Mouse (Mus musculus) forebrain, embryonic 15.5 days (tissue): ENCODE results near the gene Tekt3. TPM values are rescaled to one million over a fixed set of nuclear protein-coding genes. Genes with fewer than 3 reads are reported as not detected.

Experiments used
- ATAC-seq: fragments of 200-750 bp; cut with Nextera tagmentation; replicated peaks from 2 replicates; pipeline ENCODE4 v1.8.0; 2017; ENCODE audit warnings: mild to moderate bottlenecking, moderate TSS enrichment, moderate library complexity
- H3K27ac ChIP-seq: fragments of 300-500 bp; sonication (generic); replicated peaks from 2 replicates; pipeline ENCODE4 v1.5.1; 2015; ENCODE audit warnings: mild to moderate bottlenecking, inconsistent platforms
- H3K27me3 ChIP-seq: fragments of 300-500 bp; sonication (generic); 2 replicates; pipeline ENCODE4 v1.6.1; 2015; ENCODE audit warnings: inconsistent platforms
- H3K36me3 ChIP-seq: fragments of 300-500 bp; sonication (generic); 2 replicates; pipeline ENCODE4 v1.6.1; 2015; ENCODE audit warnings: mild to moderate bottlenecking, inconsistent platforms
- H3K4me1 ChIP-seq: fragments of 300-500 bp; sonication (generic); 2 replicates; pipeline ENCODE4 v1.6.1; 2015; ENCODE audit warnings: inconsistent platforms
- H3K4me2 ChIP-seq: fragments of 300-500 bp; sonication (generic); replicated peaks from 2 replicates; pipeline ENCODE4 v1.6.1; 2015; ENCODE audit warnings: mild to moderate bottlenecking, inconsistent platforms
- H3K4me3 ChIP-seq: fragments of 300-500 bp; sonication (generic); 2 replicates; pipeline ENCODE4 v1.5.1; 2015; ENCODE audit warnings: mild to moderate bottlenecking, inconsistent platforms
- H3K9ac ChIP-seq: fragments of 300-500 bp; sonication (generic); replicated peaks from 2 replicates; pipeline ENCODE4 v1.6.1; 2015; ENCODE audit warnings: mild to moderate bottlenecking, inconsistent platforms
- H3K9me3 ChIP-seq: fragments of 300-500 bp; sonication (generic); 2 replicates; pipeline ENCODE4 v1.6.1; 2016; ENCODE audit warnings: inconsistent platforms
- WGBS: fragments of 180-500 bp; shearing (Covaris S2); methylation state at CpG from one replicate; pipeline ENCODE4 v1.1.7; 2015; ENCODE audit warnings: mixed read lengths; 5-methylcytosine and 5-hydroxymethylcytosine counted together
- polyA plus RNA-seq: library from polyadenylated mRNA; unstranded; fragments of >200 nt; fragmentation: Nextera tagmentation; extraction: Ambion mirVana; gene quantifications from 2 replicates; pipeline ENCODE4 v1.2.1, GENCODE M21; 2015

Tekt3 gene
- polyA plus RNA-seq, 1 experiment from 2014 or later, result not detected

- Histone ChIP-seq H3K27ac (no peak overlapping the region), H3K4me2 (no peak overlapping the region), H3K9me3 (no peaks in the 10 kb centered on the region), H3K9ac (no peak overlapping the region), H3K27me3 (peaks cover 13% of the 10 kb centered on the region), H3K4me3 (no peak overlapping the region), H3K4me1 (peaks cover 5% of the 10 kb centered on the region; the same call in 1 of the 2 replicates), H3K36me3 (no peaks in the 10 kb centered on the region)
- no peak for ATAC-seq
- 71% methylated on average over 3 of the region's 3 CpGs for WGBS
Measured at GRCm38 (mm10) chr11:63138739-63139138, 77.3 kb downstream of the Tekt3 start.

GRCm38 (mm10) chr11:63142311-63142710 lies 80.9 kb downstream of the Tekt3 start:
- no peak for ATAC-seq
- H3K4me1 ChIP-seq, result no peaks in the 10 kb centered on the region
- no peaks in the 10 kb centered on the region for H3K27me3 ChIP-seq
- H3K4me2 ChIP-seq, result no peak overlapping the region
- no peak overlapping the region for H3K9ac ChIP-seq
- H3K27ac ChIP-seq, result no peak overlapping the region
- H3K9me3 ChIP-seq, result no peaks in the 10 kb centered on the region
- no peaks in the 10 kb centered on the region for H3K36me3 ChIP-seq
- no peak overlapping the region for H3K4me3 ChIP-seq
- 92% methylated on average over 5 of the region's 5 CpGs for WGBS

GRCm38 (mm10) chr11:63142816-63143215 lies 81.4 kb downstream of the Tekt3 start:
- 86% methylated on average over 4 of the region's 4 CpGs for WGBS

GRCm38 (mm10) chr11:63143486-63143885 lies 82.0 kb downstream of the Tekt3 start:
- Histone ChIP-seq H3K36me3 (no peaks in the 10 kb centered on the region), H3K9me3 (no peaks in the 10 kb centered on the region), H3K27me3 (no peaks in the 10 kb centered on the region), H3K4me2 (no peak overlapping the region), H3K27ac (no peak overlapping the region), H3K4me1 (no peaks in the 10 kb centered on the region), H3K4me3 (no peak overlapping the region), H3K9ac (no peak overlapping the region)
- ATAC-seq, result no peak
- WGBS, result 91% methylated on average over 8 of the region's 8 CpGs

More at GRCm38 (mm10) chr11:63142816-63143215, 81.4 kb downstream of the Tekt3 start:
- no peaks in the 10 kb centered on the region for H3K27me3 ChIP-seq
- H3K4me2 ChIP-seq, result no peak overlapping the region
- no peak for ATAC-seq
- no peak overlapping the region for H3K9ac ChIP-seq
- no peak overlapping the region for H3K4me3 ChIP-seq
- no peaks in the 10 kb centered on the region for H3K36me3 ChIP-seq
- H3K9me3 ChIP-seq, result no peaks in the 10 kb centered on the region
- H3K4me1 ChIP-seq, result no peaks in the 10 kb centered on the region
- H3K27ac ChIP-seq, result no peak overlapping the region

Other genes starting within 250 kb of the Tekt3 start
- gene Trim16, start 241.4 kb upstream of the Tekt3 start, polyA plus RNA-seq, result 3.9 TPM in 2 replicates
- 0.28 and 0.52 TPM in 2 replicates for gene Fbxw10, start 214.6 kb upstream of the Tekt3 start, polyA plus RNA-seq
- 51.3 and 59.1 TPM in 2 replicates for gene Tvp23b, start 182.2 kb upstream of the Tekt3 start, polyA plus RNA-seq
- not detected in 2 replicates for gene Cdrt4, start 110.5 kb upstream of the Tekt3 start, polyA plus RNA-seq
- gene Pmp22, start 67.3 kb downstream of the Tekt3 start, polyA plus RNA-seq, result 25.5 and 26.5 TPM in 2 replicates